Mouse (Mus musculus): Measurements from ENCODE around the gene Tmem186. TPM values are rescaled to one million over a fixed set of nuclear protein-coding genes. Genes with fewer than 3 reads are reported as not detected.

Tmem186 gene
- polyA plus RNA-seq, 1 experiment from 2014 or later: 15.3 TPM

- WGBS: 82% methylated on average over 5 of the region's 5 CpGs
- Histone ChIP-seq H3K4me2 (no peak overlapping the region), H3K9me3 (no peaks in the 10 kb centered on the region), H3K4me1 (peaks cover 72% of the 10 kb centered on the region), H3K36me3 (peaks cover 45% of the 10 kb centered on the region), H3K9ac (no peak overlapping the region), H3K4me3 (no peak overlapping the region), H3K27ac (replicated peaks) (no peak overlapping the region; the same call in 1 of the 2 replicates), H3K27me3 (replicated peaks) (no peaks in the 10 kb centered on the region)
- ATAC-seq (ENCODE audit: extremely low read depth, insufficient number of reproducible peaks, low FRiP score, low TSS enrichment): no peak
These were observed 27.9 kb upstream of the Tmem186 start for GRCm38 (mm10) chr16:8665367-8665766.

GRCm38 (mm10) chr16:8663606-8664539 is 26.4 kb upstream of the Tmem186 start:
- Histone ChIP-seq H3K36me3 (peaks cover 56% of the 10 kb centered on the region), H3K4me2 (no peak overlapping the region), H3K9ac (0 out of 2 replicates have a peak overlapping the region, but pooled peaks have one; percentile 4), H3K27me3 (replicated peaks) (no peaks in the 10 kb centered on the region), H3K4me1 (peaks cover 57% of the 10 kb centered on the region), H3K9me3 (no peaks in the 10 kb centered on the region), H3K27ac (replicated peaks) (peak overlapping the region; percentile 24; the same call in 1 of the 2 replicates), H3K4me3 (no peak overlapping the region)
- 81% methylated on average over 24 of the region's 24 CpGs for WGBS
- ATAC-seq (ENCODE audit: extremely low read depth, insufficient number of reproducible peaks, low FRiP score, low TSS enrichment): no peak

- Histone ChIP-seq H3K4me2 (no peak overlapping the region), H3K9ac (no peak overlapping the region), H3K4me3 (no peak overlapping the region), H3K4me1 (peaks cover 48% of the 10 kb centered on the region), H3K27me3 (replicated peaks) (no peaks in the 10 kb centered on the region), H3K27ac (replicated peaks) (peak overlapping the region; percentile 24; the same call in 1 of the 2 replicates), H3K36me3 (peaks cover 65% of the 10 kb centered on the region), H3K9me3 (no peaks in the 10 kb centered on the region)
- ATAC-seq (ENCODE audit: extremely low read depth, insufficient number of reproducible peaks, low FRiP score, low TSS enrichment): no peak
- WGBS: 53% methylated on average over 1 of the region's 2 CpGs
These were observed 25.5 kb upstream of the Tmem186 start for GRCm38 (mm10) chr16:8663022-8663421.

- Histone ChIP-seq H3K4me3 (no peak overlapping the region), H3K4me1 (peaks cover 8% of the 10 kb centered on the region; the same call in 1 of the 2 replicates), H3K36me3 (peaks cover 98% of the 10 kb centered on the region), H3K27me3 (replicated peaks) (no peaks in the 10 kb centered on the region), H3K9me3 (no peaks in the 10 kb centered on the region), H3K9ac (no peak overlapping the region), H3K27ac (replicated peaks) (no peak overlapping the region), H3K4me2 (no peak overlapping the region)
- 94% methylated on average over 4 of the region's 4 CpGs for WGBS
- no peak for ATAC-seq (ENCODE audit: extremely low read depth, insufficient number of reproducible peaks, low FRiP score, low TSS enrichment)
These were observed 21.3 kb upstream of the Tmem186 start for GRCm38 (mm10) chr16:8658764-8659163.

- Histone ChIP-seq H3K4me2 (no peak overlapping the region), H3K4me3 (no peak overlapping the region), H3K27ac (replicated peaks) (no peak overlapping the region), H3K27me3 (replicated peaks) (no peaks in the 10 kb centered on the region), H3K36me3 (peaks cover 98% of the 10 kb centered on the region), H3K9me3 (no peaks in the 10 kb centered on the region), H3K9ac (no peak overlapping the region), H3K4me1 (peaks cover 7% of the 10 kb centered on the region; the same call in 1 of the 2 replicates)
- WGBS: 73% methylated on average over 4 of the region's 4 CpGs
- no peak for ATAC-seq (ENCODE audit: extremely low read depth, insufficient number of reproducible peaks, low FRiP score, low TSS enrichment)
These were observed 20.8 kb upstream of the Tmem186 start for GRCm38 (mm10) chr16:8658349-8658748.

- H3K4me1 ChIP-seq: no peaks in the 10 kb centered on the region
- H3K4me3 ChIP-seq: no peak overlapping the region
- H3K9ac ChIP-seq: no peak overlapping the region
- H3K36me3 ChIP-seq: peaks cover 98% of the 10 kb centered on the region
- H3K27ac ChIP-seq (replicated peaks): no peak overlapping the region
- no peak overlapping the region for H3K4me2 ChIP-seq
- no peaks in the 10 kb centered on the region for H3K9me3 ChIP-seq
- 67% methylated on average over 2 of the region's 2 CpGs for WGBS
- no peak for ATAC-seq (ENCODE audit: extremely low read depth, insufficient number of reproducible peaks, low FRiP score, low TSS enrichment)
- H3K27me3 ChIP-seq (replicated peaks): no peaks in the 10 kb centered on the region
These were observed 18.7 kb upstream of the Tmem186 start for GRCm38 (mm10) chr16:8656256-8656655.

- no peak for ATAC-seq (ENCODE audit: extremely low read depth, insufficient number of reproducible peaks, low FRiP score, low TSS enrichment)
- no peak overlapping the region for H3K9ac ChIP-seq
- no peak overlapping the region for H3K27ac ChIP-seq (replicated peaks)
- no peaks in the 10 kb centered on the region for H3K9me3 ChIP-seq
- H3K4me2 ChIP-seq: no peak overlapping the region
- no peaks in the 10 kb centered on the region for H3K27me3 ChIP-seq (replicated peaks)
- peaks cover 98% of the 10 kb centered on the region for H3K36me3 ChIP-seq
- WGBS: 76% methylated on average over 9 of the region's 9 CpGs
- H3K4me1 ChIP-seq: no peaks in the 10 kb centered on the region
- no peak overlapping the region for H3K4me3 ChIP-seq
These were observed 18.1 kb upstream of the Tmem186 start for GRCm38 (mm10) chr16:8655599-8655998.

- ATAC-seq (ENCODE audit: extremely low read depth, insufficient number of reproducible peaks, low FRiP score, low TSS enrichment): no peak
- H3K4me1 ChIP-seq: no peaks in the 10 kb centered on the region
- no peak overlapping the region for H3K9ac ChIP-seq
- WGBS: 85% methylated on average over 6 of the region's 6 CpGs
- H3K27ac ChIP-seq (replicated peaks): no peak overlapping the region
- H3K4me3 ChIP-seq: no peak overlapping the region
- no peaks in the 10 kb centered on the region for H3K27me3 ChIP-seq (replicated peaks)
- H3K9me3 ChIP-seq: no peaks in the 10 kb centered on the region
- peaks cover 98% of the 10 kb centered on the region for H3K36me3 ChIP-seq
- H3K4me2 ChIP-seq: no peak overlapping the region
These were observed 17.6 kb upstream of the Tmem186 start for GRCm38 (mm10) chr16:8655108-8655507.

GRCm38 (mm10) chr16:8650007-8650406 is 12.5 kb upstream of the Tmem186 start:
- ATAC-seq (ENCODE audit: extremely low read depth, insufficient number of reproducible peaks, low FRiP score, low TSS enrichment): no peak
- no peak overlapping the region for H3K4me3 ChIP-seq
- peaks cover 99% of the 10 kb centered on the region for H3K36me3 ChIP-seq
- no peak overlapping the region for H3K9ac ChIP-seq
- H3K9me3 ChIP-seq: no peaks in the 10 kb centered on the region
- no peak overlapping the region for H3K27ac ChIP-seq (replicated peaks)
- WGBS: 94% methylated on average over 3 of the region's 3 CpGs
- no peaks in the 10 kb centered on the region for H3K27me3 ChIP-seq (replicated peaks)
- no peaks in the 10 kb centered on the region for H3K4me1 ChIP-seq
- no peak overlapping the region for H3K4me2 ChIP-seq

- Histone ChIP-seq H3K4me3 (no peak overlapping the region), H3K27ac (replicated peaks) (no peak overlapping the region), H3K4me1 (no peaks in the 10 kb centered on the region), H3K9me3 (no peaks in the 10 kb centered on the region), H3K9ac (no peak overlapping the region), H3K36me3 (peaks cover 86% of the 10 kb centered on the region), H3K4me2 (no peak overlapping the region), H3K27me3 (replicated peaks) (no peaks in the 10 kb centered on the region)
- ATAC-seq (ENCODE audit: extremely low read depth, insufficient number of reproducible peaks, low FRiP score, low TSS enrichment): no peak
- 82% methylated on average over 6 of the region's 6 CpGs for WGBS
These were observed 8.0 kb upstream of the Tmem186 start for GRCm38 (mm10) chr16:8645546-8645945.

GRCm38 (mm10) chr16:8643855-8644254 is 6.3 kb upstream of the Tmem186 start:
- peaks cover 16% of the 10 kb centered on the region for H3K4me1 ChIP-seq
- no peak for ATAC-seq (ENCODE audit: extremely low read depth, insufficient number of reproducible peaks, low FRiP score, low TSS enrichment)
- H3K27ac ChIP-seq (replicated peaks): no peak overlapping the region
- H3K9ac ChIP-seq: no peak overlapping the region
- H3K27me3 ChIP-seq (replicated peaks): no peaks in the 10 kb centered on the region
- H3K4me2 ChIP-seq: no peak overlapping the region
- H3K4me3 ChIP-seq: no peak overlapping the region
- no peaks in the 10 kb centered on the region for H3K9me3 ChIP-seq
- WGBS: 63% methylated on average over 2 of the region's 2 CpGs
- peaks cover 70% of the 10 kb centered on the region for H3K36me3 ChIP-seq

All from heart, embryonic 13.5 days (tissue).